Mouse (Mus musculus): Measurements from ENCODE around the gene Ifnar2.

- no peak for TF ChIP-seq CTCF (IDR thresholded peaks at IDR 0.05; ENCODE audit: low read depth)
- no peak for TF ChIP-seq EP300 (IDR thresholded peaks at IDR 0.05; ENCODE audit: low read depth)
Observed at GRCm38 (mm10) chr16:91446778-91447511, 74.4 kb downstream of the Ifnar2 start.
